Mouse (Mus musculus) lung, adult 2 months (tissue): ENCODE results near the gene Tiam1. TPM values are rescaled to one million over a fixed set of nuclear protein-coding genes. Genes with fewer than 3 reads are reported as not detected.
A peak's percentile ranks its signal among the peaks of the same experiment; 100 is the strongest.
"Not testable (repeated sequence)": the region's sequence is repeated elsewhere in the genome, so short reads cannot be mapped to it uniquely, and the experiment has no call there.

ENCODE experiments used
- DNase-seq: peaks from one replicate; pipeline ENCODE4 v3.0.0; 2022
- H3K4me1 ChIP-seq: fragments of 200-500 bp; 2 replicates; pipeline ENCODE4 v1.6.1; 2011; ENCODE audit warnings: low read length; ENCODE audit not compliant: control insufficient read depth, insufficient read depth
- H3K4me3 ChIP-seq: fragments of 200-500 bp; replicated peaks from 2 replicates; pipeline ENCODE3; 2011; ENCODE audit warnings: low read depth, mild to moderate bottlenecking, control low read depth, low read length; ENCODE audit errors: extremely low read depth
- CTCF ChIP-seq: fragments of 200-500 bp; IDR thresholded peaks from 2 replicates; pipeline ENCODE4 v1.5.1; 2011; ENCODE audit warnings: mild to moderate bottlenecking, low read length, control low read depth; ENCODE audit not compliant: insufficient read depth
- POLR2A ChIP-seq: fragments of 200-500 bp; IDR thresholded peaks from 2 replicates; pipeline ENCODE4 v1.6.1; 2011; ENCODE audit warnings: low read depth, mild to moderate bottlenecking, control low read depth, low read length, borderline replicate concordance; ENCODE audit errors: extremely low read depth
- WGBS: fragments of 180-500 bp; shearing (Covaris S2); methylation state at CpG from one replicate; pipeline ENCODE4 v1.1.7; 2018; 5-methylcytosine and 5-hydroxymethylcytosine counted together
- polyA plus RNA-seq: library from polyadenylated mRNA; depleted of rRNA; stranded (reverse); fragments of >200 nt; gene quantifications from 2 replicates; pipeline ENCODE4 v1.2.3, GENCODE M21; 2012

Tiam1 gene
- polyA plus RNA-seq, 1 experiment: 14.6 TPM

DNA sequence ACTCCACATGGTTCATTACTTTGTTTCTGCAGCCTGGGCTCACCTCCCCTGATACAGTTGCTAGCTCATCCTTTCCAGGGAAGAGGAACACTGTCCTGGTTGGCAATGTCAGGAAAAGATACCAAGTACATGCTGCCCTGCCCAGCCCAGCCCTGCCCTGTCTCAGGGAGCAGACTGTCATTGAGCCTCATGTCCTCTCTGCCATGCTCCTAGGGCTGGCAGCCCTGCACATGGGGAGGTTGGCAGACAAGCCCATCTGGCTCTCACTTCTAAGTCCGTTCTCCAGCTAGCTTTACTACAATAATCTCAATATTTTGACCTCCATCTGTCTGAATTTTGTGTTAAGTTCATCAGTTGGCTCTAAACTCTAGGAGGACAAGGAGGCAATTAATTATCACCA, 62.4 kb downstream of the Tiam1 start:
- no peak for DNase-seq
- no peaks in the 10 kb centered on the region for H3K4me1 ChIP-seq
- TF ChIP-seq CTCF: no peak
- no peak for TF ChIP-seq POLR2A
- no peak overlapping the region for H3K4me3 ChIP-seq
- 85% methylated on average over 1 of the region's 1 CpGs for WGBS

DNA sequence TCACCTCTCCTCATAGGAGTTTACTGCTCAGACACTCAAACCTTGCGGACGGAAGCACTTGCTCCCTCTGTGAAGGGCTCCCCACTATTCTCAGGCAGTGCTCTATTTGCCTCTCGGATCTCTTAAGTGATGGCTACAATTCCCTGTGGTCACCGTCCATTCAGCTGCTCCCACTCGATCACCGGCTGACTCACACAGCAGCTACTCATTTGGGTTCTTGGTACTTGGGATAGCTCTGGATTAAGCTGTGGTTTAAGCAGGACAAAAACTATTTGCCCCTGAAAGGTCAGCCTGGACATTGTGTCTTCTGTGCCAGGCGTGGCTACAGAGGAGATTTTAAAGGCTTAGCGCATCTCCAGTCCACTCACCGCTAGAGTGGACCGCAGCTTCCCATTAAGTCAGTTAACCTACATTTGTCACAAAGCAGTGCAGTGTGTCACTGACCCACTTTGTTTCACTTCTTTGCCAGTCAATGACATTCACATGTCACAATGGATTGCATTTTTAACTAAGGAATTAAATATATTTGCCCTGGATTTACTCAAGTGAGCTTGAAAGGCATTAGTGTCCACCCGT, 64.7 kb downstream of the Tiam1 start:
- no peak for TF ChIP-seq CTCF
- no peak for TF ChIP-seq POLR2A
- H3K4me1 ChIP-seq: no peaks in the 10 kb centered on the region
- DNase-seq: no peak
- H3K4me3 ChIP-seq: no peak overlapping the region
- 79% methylated on average over 11 of the region's 11 CpGs for WGBS

GRCm38 (mm10) chr16:90073510-90073909, 70.1 kb downstream of the Tiam1 start:
- TF ChIP-seq POLR2A: no peak
- no peak for TF ChIP-seq CTCF
- H3K4me3 ChIP-seq: no peak overlapping the region
- 56% methylated on average over 7 of the region's 7 CpGs for WGBS
- H3K4me1 ChIP-seq: 0 out of 2 replicates have a peak, but pooled peaks cover 5% of the 10 kb centered on the region
- DNase-seq: no peak

DNA sequence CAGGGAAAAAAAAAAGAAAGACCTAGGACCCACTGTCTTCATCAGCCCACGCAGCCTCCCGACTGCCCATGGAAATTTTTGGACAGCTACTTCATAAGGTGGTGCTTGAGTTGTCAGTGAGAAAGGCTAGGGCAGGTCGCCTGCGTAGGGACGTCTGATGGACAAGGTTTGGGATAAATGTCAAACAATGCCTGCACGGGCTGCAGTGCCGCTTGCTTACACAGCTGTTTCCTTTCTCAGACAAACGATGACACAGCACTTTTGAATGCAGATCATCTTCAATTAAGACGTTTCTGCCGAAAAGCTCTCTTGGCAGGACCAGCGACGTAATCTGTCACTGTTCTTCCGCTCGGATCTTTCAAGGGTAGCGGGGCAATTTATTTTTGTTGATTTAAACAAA, 70.9 kb downstream of the Tiam1 start:
- no peak overlapping the region for H3K4me3 ChIP-seq
- DNase-seq: peak; percentile 6
- WGBS: 7% methylated on average over 15 of the region's 15 CpGs
- TF ChIP-seq CTCF (no peak), POLR2A (no peak)
- H3K4me1 ChIP-seq: 0 out of 2 replicates have a peak, but pooled peaks cover 5% of the 10 kb centered on the region

- not testable (repeated sequence) for H3K4me3 ChIP-seq, H3K4me1 ChIP-seq, DNase-seq
Measured at GRCm38 (mm10) chr16:90071125-90071524, 72.4 kb downstream of the Tiam1 start.

DNA sequence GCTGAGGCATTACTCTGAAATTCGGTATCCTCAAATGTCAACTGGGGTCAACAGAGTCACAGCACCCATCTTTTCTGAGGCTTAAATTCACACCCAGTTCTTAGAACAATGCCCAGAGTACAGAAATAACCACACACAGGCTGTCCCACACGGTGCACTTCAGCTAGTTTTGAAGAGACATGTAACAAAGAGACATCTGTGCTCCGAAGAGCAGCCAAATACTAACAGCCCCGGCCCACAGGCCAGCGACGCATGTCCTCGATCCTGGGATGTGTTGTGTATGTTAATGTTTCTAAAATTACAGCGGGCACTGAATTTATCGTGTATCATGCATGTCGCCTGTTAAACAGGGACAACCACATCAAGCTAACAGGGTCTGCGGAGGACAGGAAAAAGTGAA, 73.5 kb downstream of the Tiam1 start:
- DNase-seq: no peak
- WGBS: 87% methylated on average over 11 of the region's 11 CpGs
- TF ChIP-seq POLR2A: no peak
- TF ChIP-seq CTCF: no peak
- 0 out of 2 replicates have a peak, but pooled peaks cover 5% of the 10 kb centered on the region for H3K4me1 ChIP-seq
- no peak overlapping the region for H3K4me3 ChIP-seq

GRCm38 (mm10) chr16:90069197-90069596, 74.4 kb downstream of the Tiam1 start:
- TF ChIP-seq POLR2A (no peak), CTCF (no peak)
- WGBS: 78% methylated on average over 8 of the region's 8 CpGs
- H3K4me3 ChIP-seq: no peak overlapping the region
- 0 out of 2 replicates have a peak, but pooled peaks cover 5% of the 10 kb centered on the region for H3K4me1 ChIP-seq
- DNase-seq: no peak

DNA sequence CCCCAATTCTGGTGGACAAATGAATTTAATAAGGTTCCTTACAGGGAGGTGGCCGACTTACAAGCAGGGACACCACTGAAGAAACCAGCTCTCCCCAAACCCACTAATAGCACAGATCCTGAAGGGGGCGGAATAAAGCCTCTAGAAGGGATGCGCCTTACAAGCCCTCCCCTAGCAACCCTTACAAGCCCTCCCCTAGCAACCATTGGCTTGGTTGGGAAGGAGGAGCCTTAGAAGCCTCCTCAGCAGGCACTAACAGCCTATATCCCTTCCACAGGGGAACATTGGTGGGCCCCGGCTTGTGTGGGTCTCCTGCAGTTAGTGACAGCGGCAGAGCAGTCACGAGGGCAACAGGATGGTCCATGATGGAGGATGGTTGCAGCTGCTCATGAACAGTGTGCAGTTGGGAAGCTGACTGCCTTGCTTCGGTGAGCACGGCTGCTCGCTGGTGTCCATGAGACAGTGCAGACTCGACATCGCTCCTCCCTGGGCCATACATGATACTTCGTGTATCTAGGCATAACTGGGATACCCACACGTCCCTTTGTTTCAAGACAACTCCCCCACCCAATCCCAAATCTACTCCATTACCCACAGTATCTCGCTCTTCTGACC, 90.6 kb downstream of the Tiam1 start:
- H3K4me3 ChIP-seq: no peak overlapping the region
- DNase-seq: no peak
- TF ChIP-seq POLR2A (no peak), CTCF (no peak)
- 70% methylated on average over 14 of the region's 14 CpGs for WGBS
- no peaks in the 10 kb centered on the region for H3K4me1 ChIP-seq

GRCm38 (mm10) chr16:90052409-90052808, 91.2 kb downstream of the Tiam1 start:
- no peaks in the 10 kb centered on the region for H3K4me1 ChIP-seq
- no peak overlapping the region for H3K4me3 ChIP-seq
- DNase-seq: no peak
- 52% methylated on average over 11 of the region's 11 CpGs for WGBS
- TF ChIP-seq POLR2A (no peak), CTCF (no peak)

DNA sequence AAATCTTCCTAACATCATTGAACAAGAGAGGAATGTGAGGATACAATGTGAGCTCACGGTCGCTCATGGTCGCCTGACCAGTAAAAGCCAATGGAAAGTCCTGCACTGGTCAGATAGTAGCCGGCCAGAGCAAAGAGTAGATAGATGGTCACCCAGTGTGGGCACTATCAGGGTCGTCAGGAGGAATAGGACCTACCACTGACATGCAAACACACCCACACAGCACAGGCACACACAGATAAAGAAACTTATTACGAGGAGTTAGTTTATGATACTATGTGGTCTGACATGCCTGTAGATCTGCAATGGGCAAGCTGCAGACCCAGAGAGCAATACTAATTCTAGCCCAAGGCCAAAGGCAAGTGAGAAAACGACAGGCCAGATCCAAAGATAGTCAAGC, 92.5 kb downstream of the Tiam1 start:
- 88% methylated on average over 7 of the region's 7 CpGs for WGBS

More for the DNA sequence above, 92.5 kb downstream of the Tiam1 start:
- Histone ChIP-seq H3K4me3 (no peak overlapping the region), H3K4me1 (no peaks in the 10 kb centered on the region)
- DNase-seq: no peak
- TF ChIP-seq POLR2A (no peak), CTCF (no peak)
